Mouse (Mus musculus) bone marrow macrophage, adult 2 months (primary cell): ENCODE results near the gene Klk9.

Experiments used
- CTCF ChIP-seq: IDR thresholded peaks from 2 replicates; pipeline ENCODE4 v1.5.1; 2012; ENCODE audit warnings: low read depth, mild to moderate bottlenecking, low read length, moderate library complexity
- POLR2A ChIP-seq: IDR thresholded peaks from 2 replicates; pipeline ENCODE4 v1.6.1; 2012; ENCODE audit warnings: mild to moderate bottlenecking, low read depth, low read length, borderline replicate concordance

DNA sequence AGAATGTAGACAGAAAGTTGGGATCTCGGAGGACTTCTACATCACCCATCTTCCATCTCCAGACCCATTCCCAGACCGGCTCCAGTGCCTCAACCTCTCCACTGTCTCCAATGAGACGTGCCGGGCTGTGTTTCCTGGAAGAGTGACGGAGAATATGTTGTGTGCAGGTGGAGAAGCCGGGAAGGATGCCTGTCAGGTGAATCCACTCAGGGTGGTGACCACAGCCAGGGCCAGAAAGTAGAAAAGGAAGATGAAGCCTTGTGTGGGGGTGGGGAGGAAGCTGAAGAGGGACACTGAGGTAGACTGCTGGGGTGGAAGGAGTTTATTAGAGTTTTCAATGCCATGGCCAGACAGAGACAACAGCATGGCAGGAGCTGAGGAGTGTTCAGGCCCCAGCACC lies 19.8 kb upstream of the Klk9 start:
- TF ChIP-seq CTCF (no peak), POLR2A (no peak)
